Mouse (Mus musculus) CD4-positive, CD25-positive, alpha-beta regulatory T cell, adult 4 months (primary cell): Measurements from ENCODE around the gene Znhit1. TPM values are rescaled to one million over a fixed set of nuclear protein-coding genes. Genes with fewer than 3 reads are reported as not detected.

Experiments
- ATAC-seq: one replicate; pipeline ENCODE4 v1.8.0; 2017
- polyA plus RNA-seq, 2 experiments: library from polyadenylated mRNA; unstranded; fragments of 100-300 nt; shearing (Covaris generic); gene quantifications; one replicate each; pipeline ENCODE4 v1.2.1; 2017

Znhit1 gene
- polyA plus RNA-seq, 2 experiments from 2014 or later = 50.3 to 67.0 TPM

DNA sequence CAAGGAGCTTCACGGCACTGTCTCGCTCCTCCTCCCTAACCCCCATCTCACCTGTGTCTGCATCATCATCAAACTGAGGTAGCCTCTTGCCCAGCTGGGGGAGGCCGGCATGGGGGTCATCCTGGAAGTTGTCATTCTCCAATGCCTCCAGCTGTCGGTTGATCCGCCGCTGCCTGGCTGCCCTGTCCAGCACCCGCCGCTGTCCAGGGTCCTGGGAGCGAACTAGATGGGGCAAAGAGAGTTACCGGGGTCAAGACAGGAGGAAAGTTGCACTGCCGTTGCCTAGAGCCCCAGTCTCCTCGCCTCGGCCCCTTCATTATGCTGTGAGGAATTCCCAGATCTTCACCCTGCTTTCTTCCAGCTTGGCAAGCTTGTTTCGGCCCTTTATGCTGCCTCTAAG, 3.0 kb downstream of the Znhit1 start:
- no peak for ATAC-seq

DNA sequence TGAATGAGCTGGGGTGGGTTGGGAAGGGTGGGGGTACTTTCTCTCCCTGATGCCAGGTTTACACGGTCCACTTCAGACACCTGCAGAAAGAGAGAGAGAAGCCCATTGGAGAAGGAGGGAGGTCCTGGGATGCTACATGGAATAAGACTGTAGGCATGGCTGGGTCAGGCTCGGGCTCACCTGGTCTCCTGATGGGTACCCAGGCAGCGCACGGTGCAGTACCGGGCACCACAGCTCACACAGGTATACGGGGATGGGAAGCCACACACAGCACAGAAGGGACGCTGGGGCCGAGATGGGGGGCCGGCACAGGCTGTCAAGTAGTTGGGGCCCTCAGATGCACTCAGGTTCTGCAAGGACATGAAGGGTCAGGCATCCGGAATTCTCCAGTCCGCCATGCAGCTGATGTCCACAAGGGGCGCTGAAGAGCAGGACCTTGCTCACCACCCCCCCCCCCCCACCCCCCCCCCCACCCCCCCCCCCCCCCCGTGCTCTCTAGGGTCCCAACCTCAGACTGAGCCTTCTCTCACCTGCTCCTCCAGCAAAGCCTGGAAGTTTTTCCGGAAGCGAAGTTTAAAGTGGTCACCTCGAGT, 5.4 kb downstream of the Znhit1 start:
- ATAC-seq = no peak

DNA sequence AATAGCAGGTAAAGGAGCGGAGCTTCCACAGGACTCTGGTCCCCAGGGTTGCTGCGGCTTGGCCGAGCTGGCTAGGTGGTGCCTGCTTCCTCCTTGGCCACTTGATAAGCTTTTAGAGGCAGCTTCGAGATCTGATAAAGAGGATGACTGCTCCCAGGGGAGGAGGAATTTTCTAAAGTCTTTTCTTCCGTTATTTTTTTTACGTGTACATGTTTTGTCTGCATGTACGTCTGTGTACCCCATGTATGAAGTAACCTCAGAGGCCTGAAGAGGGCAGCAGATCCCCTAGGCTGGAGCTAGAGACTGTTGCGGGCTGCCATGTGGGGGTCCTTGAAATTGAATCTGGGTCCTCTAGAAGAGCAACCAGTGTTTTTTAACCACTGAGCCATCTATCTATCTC, 6.8 kb downstream of the Znhit1 start:
- ATAC-seq = no peak

DNA sequence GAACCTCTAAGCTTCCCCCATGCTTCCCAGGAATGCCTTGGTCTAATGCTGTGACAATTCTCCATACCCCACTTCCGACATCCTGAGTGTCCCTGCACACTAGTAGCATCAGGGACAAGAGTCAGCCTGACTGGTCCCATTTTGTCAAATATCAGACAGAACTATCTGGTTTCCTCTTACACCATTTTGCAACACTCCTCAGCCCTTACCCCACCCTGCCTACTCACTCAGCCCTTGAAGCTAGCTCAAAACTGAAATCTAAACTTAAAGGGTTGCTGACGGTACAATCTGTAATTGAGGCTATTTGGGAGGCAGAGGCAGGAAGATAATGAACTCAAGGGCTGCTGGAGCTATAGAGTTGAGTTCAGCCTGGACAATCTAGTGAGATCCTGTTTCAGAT, 8.1 kb downstream of the Znhit1 start:
- no peak for ATAC-seq

DNA sequence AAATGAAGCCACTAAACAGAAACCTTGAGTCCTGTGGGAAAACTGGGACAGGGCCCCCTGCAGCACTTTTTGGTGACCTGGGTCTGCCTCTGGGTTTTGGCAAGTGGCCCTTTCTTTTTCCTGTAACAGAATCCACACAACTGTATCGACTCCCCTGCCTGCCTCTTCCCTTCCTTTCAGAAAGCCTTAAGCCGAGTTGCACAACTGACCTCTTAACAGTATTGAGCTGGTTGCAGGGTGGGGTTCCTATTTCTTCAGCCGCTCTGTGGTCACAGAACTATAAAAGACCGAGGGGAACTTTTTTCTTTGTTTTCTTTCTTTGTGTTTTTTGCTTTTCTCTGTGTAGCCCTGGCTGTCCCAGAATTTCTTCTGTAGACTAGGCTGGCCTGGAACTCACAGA, 10.1 kb downstream of the Znhit1 start:
- ATAC-seq = no peak

DNA sequence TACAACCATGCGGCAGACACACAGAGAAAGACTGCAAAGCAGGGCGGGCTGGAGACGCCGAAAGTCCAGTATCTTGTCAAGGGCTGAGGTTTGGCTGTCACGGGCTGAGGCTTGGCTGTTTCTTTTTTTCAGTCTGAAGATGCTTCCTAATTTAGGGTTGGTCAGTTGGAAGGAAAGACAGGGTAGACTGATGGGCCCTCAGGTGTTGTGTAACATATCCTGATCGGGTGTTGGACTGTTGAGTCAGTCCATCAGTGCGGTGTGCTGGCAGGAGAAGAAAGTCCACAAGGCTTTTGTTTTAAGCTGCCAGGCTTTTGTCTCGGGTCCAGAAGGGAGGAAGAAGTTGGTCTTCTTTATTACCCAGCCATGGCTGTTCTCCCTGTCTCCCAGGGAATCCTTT, 14.2 kb downstream of the Znhit1 start:
- ATAC-seq = no peak

DNA sequence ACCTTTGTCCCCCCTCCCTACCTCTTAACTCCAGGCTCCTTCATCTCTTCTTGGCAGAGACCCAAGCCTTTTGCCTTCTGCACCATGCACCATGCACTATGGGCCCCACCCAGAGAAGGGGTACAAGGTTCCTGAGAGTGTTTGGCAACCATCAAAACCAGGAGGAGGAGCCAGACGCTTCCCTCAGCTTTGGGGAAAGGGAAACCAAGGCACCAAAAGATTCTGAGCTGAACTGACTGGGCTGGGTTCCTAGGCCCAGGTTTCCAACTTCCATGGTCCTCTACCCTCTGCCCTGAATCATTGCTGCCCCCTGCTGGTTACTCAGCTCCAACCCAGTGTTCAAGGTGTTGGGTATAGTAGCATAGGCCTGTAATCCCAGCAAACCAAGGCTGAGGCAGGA, 17.1 kb downstream of the Znhit1 start:
- peak; percentile 72 for ATAC-seq

DNA sequence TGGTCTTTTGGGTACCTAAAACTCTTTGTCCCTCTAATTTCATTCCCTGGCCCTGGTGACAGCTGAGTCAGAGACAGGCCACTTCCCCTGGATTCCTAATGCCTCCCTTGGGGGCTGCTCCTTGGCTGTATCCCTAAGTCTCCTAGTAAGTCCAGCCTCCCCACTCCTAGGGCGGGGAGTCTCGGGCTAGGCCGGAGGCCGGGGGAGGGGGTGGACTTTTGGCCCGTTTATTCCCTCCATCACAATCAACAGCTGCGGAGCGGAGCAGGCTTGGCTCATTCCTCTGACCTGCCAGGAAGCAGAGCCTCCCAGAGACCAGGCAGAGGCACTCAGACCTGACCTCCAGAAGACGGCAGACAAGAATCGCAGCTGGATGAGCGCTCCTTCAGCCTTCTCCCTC, 20.2 kb downstream of the Znhit1 start:
- no peak for ATAC-seq

DNA sequence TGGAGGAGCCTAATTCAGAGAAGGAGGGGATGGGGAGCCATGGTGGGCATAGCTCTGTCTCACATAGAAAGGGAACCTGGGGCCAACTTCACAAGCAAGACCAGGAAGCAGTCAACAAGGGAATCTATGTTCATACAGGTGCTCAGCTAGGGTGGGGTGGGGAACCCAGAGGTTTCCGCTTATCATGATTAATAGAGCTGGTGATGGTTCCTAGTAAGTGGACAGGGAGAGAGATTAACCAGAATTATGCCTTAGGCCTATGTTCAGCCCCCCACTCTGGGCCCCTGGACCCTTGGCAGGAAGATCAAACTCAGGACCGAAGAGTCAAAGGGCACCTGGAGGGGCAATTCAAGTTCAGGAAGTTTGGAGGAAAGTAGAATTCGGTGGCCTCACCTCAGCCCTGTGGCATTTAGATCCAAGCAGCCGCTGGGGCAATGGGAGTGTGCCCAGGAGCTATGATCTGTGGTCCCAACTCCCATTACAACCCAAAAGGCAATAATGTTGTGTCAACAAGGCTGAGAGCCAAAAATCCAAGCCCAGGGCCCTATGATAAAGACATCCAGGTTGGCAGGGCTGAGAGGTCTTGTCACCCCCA, 20.9 kb downstream of the Znhit1 start:
- ATAC-seq = no peak

DNA sequence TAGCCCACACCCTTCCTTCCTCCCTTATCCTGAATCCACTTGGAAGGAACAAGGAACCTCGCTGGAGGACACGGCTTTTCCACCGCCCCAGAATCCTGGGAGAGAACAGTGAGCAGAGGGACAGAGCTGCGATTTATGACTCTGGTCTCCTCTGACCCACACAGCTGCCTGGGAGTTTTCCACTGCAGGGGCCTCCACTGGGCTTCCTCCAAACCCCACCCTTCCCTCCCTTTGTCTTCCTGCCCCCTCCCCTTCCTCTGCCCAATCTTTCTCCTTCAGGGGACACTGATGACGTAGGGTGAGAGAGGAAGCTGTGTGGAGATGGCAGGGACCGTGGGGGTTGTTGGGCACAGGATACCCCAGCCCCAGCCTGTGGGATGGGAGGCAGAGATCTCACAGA, 21.5 kb downstream of the Znhit1 start, which contains the start of gene Cldn15:
Cldn15 (plus strand) TSS at position 286 of the 400 bp plus-strand sequence.
- no peak for ATAC-seq

DNA sequence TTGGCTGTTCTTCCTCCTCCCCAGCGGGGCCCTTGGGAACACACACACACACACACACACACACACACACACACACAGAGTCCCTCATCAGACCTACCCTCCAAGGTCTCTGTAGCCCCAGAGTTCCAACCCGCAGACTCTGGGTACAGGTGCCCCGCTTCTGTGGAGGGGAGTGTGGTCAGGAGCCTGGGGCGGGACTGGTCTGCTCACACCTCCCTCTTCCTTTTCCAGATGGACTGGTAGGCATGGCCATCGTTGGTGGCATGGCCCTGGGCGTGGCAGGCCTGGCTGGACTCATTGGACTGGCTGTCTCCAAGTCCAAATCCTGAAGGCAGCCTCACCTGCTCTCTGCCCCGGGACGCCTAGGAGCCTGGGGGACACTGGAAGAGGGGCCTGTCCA, 22.1 kb downstream of the Znhit1 start:
- ATAC-seq = no peak

DNA sequence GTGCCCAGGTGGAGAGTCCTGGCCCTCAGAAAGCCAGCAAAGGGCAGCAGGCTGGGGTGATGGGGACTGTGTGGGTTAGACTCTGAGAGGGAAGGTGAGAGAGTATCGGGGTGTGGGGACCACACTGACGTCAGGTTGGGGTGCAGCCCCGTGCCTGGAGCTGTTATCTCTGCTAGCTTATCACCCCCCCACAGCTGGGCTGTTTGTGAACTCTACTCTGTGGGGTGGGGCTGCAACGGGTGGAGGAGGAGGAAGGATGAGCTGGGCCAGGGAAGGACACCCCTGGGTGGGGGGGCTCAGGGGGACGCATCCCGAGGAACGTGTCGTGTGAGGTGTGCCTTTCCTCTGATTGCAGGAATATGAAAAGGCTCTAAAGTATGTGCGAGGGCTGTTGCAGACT, 22.6 kb downstream of the Znhit1 start:
- ATAC-seq = no peak

DNA sequence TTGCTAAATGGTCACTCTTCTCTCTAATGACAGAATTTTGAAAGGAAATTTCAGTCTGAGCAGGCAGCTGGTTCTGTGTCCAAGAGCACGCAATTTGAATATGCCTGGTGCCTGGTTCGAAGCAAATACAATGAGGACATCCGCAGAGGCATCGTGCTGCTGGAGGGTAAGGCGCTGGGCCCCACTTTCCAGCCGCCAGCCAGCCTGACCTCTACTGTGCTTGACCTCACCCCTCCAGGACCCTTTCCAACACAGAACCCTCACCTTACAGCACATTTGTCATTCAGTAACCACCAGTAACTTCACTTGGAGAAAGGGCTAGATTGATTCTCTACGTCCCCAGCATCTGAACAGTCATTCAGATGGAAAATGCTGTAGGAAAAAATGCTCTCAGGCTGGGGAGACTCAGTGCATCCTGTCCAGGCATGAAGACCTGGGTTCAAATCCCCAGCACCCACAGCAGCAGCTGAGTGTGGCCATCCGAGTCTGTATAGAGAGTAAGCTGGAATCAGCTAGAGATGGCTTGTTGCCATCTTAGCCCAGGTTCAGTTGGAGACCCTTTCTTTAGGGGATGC, 24.8 kb downstream of the Znhit1 start:
- no peak for ATAC-seq

DNA sequence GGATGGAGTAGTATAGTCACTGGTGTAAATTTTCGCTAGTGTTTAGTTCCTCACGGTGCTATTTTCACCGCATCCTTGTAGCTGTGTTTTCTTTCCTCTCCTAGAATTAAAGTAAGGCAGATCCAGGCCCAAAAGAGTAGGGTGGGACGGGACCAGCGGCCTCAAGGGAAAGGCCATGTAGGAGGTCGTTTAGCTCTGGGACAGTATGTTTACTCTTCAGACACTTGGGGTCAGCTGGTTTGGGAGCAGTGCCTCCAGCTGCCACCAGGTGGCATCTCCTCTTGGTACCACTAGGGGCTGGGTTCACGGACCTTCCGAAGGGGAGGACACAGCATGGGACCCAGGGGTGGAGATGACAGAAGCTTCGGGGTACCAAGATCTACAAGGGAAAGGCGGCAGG, 25.3 kb downstream of the Znhit1 start:
- peak; percentile 71 for ATAC-seq

DNA sequence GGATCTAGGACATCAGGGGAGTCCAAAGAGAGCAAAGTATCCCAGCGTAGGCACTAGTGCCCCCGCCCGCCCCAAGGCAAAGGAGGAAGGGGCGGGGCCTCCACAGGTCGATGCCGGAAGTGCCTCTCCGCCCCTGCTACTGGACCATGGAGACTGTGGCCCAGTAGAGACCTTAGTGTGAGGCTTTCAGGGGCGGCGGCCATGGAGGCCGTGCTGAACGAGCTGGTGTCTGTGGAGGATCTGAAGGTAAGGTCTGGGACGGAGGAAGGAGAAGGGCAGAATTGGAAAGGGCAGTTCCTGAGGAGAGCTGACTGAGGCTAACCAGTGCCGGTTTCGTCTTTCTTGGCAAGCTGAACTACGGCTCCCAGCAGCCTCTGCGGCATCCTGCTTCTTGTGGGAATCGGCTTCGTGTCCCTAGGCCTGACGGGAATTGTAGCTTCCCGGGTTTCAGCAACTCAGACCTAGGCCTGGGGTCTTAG, 25.8 kb downstream of the Znhit1 start:
- ATAC-seq = peak; percentile 94

DNA sequence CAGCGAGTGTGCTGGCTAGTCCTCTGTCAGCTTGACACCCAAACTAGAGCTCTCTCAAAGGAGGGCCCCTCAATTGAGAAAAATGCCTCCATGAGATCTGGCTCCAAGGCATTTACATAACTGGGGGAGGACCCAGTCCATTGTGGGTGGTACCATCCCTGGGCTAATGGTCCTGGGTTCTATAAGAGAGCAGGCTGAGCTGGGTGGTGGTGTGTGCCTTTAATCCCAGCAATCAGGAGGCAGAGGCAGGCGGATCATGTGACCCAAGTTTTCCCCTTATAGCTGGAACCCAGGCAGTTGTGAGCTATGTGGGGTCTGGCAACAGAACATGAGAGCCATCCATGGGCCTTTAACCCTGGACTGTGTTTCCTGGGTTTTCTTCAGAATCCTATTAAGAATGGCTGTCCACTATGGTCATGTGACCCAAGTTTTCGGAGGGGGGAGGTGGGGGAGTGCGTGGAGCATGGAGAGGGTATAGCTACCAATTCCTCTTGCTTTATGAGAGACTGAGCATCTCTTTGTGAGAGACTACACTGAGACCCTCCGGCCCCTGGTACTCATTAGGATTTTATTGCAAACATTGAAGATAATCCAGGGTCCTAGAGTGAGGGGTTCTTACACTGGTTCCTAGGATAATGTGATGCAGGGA, 26.4 kb downstream of the Znhit1 start:
- no peak for ATAC-seq

DNA sequence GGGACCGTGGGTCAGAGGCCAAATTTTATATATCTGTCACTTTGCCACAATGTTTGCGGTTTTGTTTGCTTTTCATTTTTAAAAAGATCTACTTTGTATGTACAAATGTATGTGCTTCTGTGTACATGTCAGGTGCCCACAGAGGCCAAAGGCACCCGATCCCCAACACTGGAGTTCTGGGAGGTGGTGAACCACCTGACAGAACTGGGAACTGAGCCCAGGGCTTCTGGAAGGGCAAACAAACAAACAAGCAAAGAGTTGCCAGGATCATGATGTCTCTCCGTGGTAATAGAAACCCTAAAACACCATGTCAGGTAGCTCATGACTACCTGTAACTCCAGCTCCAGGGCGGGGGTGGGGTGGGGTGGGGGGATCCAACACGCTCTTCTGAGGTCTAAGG, 27.8 kb downstream of the Znhit1 start:
- no peak for ATAC-seq

DNA sequence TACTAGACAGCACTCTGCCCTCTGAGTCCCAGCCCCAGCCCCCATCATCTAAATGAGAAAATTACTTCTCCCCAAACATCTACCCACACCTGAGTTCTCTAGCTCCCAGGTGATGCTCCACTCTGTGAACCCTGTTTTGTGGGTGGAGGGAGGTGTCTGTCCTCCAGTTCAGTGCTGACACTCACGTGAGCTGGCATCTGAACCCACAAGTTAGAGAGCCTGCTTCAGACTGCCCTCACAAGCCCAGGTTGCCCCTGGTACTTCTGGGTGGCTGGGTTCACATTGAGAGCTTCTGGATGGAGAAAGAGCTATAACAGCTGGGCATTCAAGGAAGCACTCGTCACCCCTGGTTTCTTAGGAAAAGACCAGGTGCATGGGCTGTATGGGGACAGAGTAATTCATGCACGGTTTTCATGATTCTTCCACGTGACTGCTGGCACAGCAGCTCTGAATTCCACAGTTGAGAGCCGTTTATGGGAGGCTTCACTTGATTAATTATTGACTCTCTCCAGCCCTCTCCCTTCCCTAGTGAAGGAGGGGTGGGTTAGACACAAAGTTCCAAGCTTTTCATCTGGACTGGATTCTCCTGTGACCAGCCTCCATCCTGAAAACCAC, 28.7 kb downstream of the Znhit1 start:
- no peak for ATAC-seq

DNA sequence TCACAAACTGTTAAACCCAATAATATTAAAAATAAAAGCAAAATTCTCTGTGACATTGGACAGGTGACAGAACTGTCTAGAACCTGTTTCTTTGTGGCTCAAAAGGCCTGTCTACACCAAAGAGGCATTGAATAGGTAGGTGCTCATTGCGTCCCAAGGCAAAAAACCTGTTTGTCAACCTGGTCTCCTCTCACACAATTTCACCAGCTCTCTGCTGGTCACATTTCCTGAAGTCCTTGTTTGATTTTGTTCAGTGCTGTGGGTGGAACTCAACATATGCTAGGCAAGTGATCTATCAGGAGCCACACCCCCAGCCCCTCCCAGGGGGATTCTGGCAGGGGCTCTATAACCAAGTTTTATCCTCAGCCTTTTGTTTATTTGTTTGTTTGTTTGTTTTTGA, 30.6 kb downstream of the Znhit1 start:
- no peak for ATAC-seq

DNA sequence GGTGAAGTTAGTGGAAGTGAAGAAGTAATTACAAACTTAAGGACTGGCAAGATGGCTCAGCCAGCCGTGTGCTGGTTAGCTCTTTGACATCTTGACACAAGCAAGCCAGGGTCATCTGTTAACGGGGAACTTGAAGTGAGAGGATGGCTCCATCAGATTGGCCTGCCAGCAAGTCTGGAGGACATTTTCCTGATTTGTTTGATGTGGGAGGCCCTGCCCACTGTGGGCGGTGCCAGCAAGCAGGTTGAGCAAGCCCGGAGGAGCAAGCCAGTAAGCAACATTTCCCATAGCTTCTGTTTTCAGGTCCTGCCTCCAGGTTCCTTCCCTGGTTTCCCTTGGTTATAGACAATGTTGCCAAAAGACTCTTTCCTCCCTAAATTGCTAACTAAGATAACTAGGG, 32.2 kb downstream of the Znhit1 start:
- no peak for ATAC-seq

DNA sequence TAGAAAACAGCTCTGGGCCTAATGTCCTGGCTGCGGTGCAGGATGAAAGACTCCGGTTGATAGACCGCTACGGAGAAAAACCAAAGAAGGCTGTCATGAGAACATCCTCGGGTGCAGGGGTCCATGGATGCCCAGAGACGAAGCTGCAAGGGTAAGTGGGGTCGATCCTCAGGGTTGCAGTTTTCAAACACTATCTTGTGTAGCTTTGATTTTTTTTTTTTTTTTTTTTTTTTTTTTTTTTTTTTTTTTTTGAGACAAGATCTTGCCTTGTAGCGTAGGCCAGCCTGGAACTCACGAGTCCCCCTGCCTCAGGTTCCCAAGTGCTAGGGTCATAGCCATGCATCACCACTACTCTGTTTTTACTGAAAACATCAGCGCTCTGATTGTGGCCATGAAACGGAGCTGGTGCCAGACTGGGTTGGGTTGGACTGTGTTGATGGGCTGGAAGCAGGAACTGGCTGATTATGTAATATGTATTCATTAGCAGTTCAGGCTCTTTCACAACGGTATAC, 34.3 kb downstream of the Znhit1 start:
- no peak for ATAC-seq

DNA sequence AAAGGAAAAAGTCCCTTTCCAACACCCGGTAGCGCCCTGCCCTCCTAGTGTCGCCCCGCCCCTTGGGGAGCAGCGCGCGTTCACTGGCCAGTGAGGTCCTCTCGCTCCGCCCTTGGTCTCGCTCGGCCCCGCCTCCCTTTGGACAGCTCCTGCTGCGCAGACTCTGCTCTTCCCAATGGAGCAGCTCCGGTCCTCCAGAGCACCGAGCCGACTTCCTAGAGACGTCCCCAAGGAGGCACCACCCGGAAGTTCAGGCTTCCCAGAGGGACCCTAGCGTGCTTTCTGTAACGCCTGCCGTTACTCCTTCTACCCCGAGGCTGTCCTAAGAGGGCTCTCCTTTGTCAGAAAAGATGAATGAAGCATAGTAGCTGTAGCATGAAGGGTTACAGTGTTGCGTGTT, 34.8 kb downstream of the Znhit1 start, which contains the start of gene Fis1:
Fis1 (plus strand) TSS at position 261 of the 400 bp plus-strand sequence.
- ATAC-seq = peak; percentile 95

DNA sequence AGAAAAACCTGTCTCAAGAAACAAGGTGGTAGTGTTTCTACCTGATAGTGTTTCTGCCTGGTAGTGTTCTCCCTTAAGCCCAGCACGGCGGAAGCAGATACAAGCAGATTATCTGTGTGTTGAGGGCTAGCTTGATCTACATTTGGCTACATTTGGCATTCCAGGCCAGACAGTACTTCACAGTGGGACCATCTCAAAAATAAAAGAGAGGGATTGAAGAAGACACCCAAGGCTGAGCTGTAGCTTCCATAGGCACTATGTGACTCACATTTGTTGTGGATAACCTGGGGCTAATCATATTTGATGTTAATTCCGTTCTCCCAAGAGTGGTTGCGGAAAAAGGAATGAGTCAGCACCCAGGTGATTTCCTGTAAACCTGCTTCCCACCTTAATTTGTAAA, 35.7 kb downstream of the Znhit1 start:
- ATAC-seq = no peak
